Comparison of ENCODE assay signal across 39 mouse cellular contexts in genomic region chr4:106584665-106585064, GRCm38 (mm10). TPM values are rescaled to one million over a fixed set of nuclear protein-coding genes. Genes with fewer than 3 reads are reported as not detected.
"Had no signal": no experiment of that assay in that cellular context is flagged by ENCODE, and none has a peak within 500 bp of the region (broad histone marks: within the 10 kb centered on the region; RNA-seq: fewer than 3 reads in every experiment).

No protein-coding gene starts in this region.

- H3K4me2 ChIP-seq: heart, embryonic 12.5 days; hindbrain, embryonic 12.5 days; hindbrain, embryonic 14.5 days; intestine, embryonic 15.5 days; limb, embryonic 13.5 days; limb, embryonic 15.5 days had no signal

- DNase-seq: forebrain, postnatal 0 days; gastrocnemius, postnatal 14 days; gastrocnemius, postnatal 36 days; heart, adult 18-20 months; heart, postnatal 10 days; heart, postnatal 4 days; kidney, adult 18-20 months; kidney, adult 8-10 months; kidney, postnatal 14 days; kidney, postnatal 36 days; layer of hippocampus, adult 9-11 months; layer of hippocampus, postnatal 36 days; left cerebral cortex, postnatal 4 days had no signal

- ATAC-seq: forebrain, postnatal 0 days; hindbrain, embryonic 16.5 days; inflammation-experienced regulatory T-cells, adult 6 months; intestine, embryonic 15.5 days; intestine, postnatal 0 days had no signal

- H3K4me3 ChIP-seq: heart, embryonic 10.5 days; heart, embryonic 12.5 days; hindbrain, embryonic 10.5 days; hindbrain, embryonic 12.5 days; intestine, embryonic 15.5 days; limb, embryonic 13.5 days; limb, embryonic 15.5 days had no signal

- H3K9ac ChIP-seq: forebrain, postnatal 0 days; heart, embryonic 12.5 days; hindbrain, embryonic 12.5 days; hindbrain, embryonic 14.5 days; intestine, embryonic 15.5 days; limb, embryonic 13.5 days; limb, embryonic 15.5 days had no signal

- H3K9me3 ChIP-seq: heart, embryonic 10.5 days; heart, embryonic 12.5 days; hindbrain, embryonic 10.5 days; hindbrain, embryonic 12.5 days; intestine, embryonic 15.5 days; limb, embryonic 13.5 days; limb, embryonic 15.5 days had no signal

- H3K27me3 ChIP-seq: heart, embryonic 12.5 days; hindbrain, embryonic 12.5 days; intestine, embryonic 15.5 days; limb, embryonic 13.5 days; limb, embryonic 15.5 days had no signal

- H3K27ac ChIP-seq: heart, embryonic 10.5 days; hindbrain, embryonic 10.5 days; hindbrain, embryonic 12.5 days; hindbrain, embryonic 14.5 days; intestine, embryonic 15.5 days; limb, embryonic 13.5 days; limb, embryonic 15.5 days had no signal

- H3K4me1 ChIP-seq: hindbrain, embryonic 10.5 days; hindbrain, embryonic 12.5 days; limb, embryonic 13.5 days; limb, embryonic 15.5 days had no signal

RNA-seq across cellular contexts. Expression of gene Lexm, which starts 32.4 kb away (rescaled TPM):
- total RNA-seq: forebrain, postnatal 0 days; gastrocnemius, adult 18-20 months; gastrocnemius, adult 8-10 months; gastrocnemius, postnatal 14 days; gastrocnemius, postnatal 36 days; heart, adult 18-20 months; heart, adult 8-10 months; heart, postnatal 10 days; heart, postnatal 25 days; heart, postnatal 4 days; layer of hippocampus, adult 18-20 months; layer of hippocampus, adult 8-10 months; layer of hippocampus, postnatal 14 days; layer of hippocampus, postnatal 36 days; left cerebral cortex, adult 18-20 months; left cerebral cortex, adult 8-10 months; left cerebral cortex, postnatal 25 days had no signal
- polyA plus RNA-seq: forebrain, postnatal 0 days; heart, embryonic 10.5 days; heart, embryonic 14.5 days; heart, embryonic 16.5 days; hindbrain, embryonic 14.5 days; hindbrain, embryonic 16.5 days; intestine, embryonic 15.5 days; intestine, postnatal 0 days; kidney, embryonic 14.5 days; kidney, embryonic 16.5 days; large intestine, adult 2 months; limb, embryonic 15.5 days had no signal

RNA-seq across cellular contexts. Expression of gene Ttc22, which starts 37.6 kb away (rescaled TPM):
- total RNA-seq: gastrocnemius, adult 8-10 months; gastrocnemius, postnatal 36 days; heart, adult 18-20 months had no signal
- polyA plus RNA-seq: hindbrain, embryonic 10.5 days; inflammation-experienced regulatory T-cells, adult 6 months had no signal
